Mouse (Mus musculus) cerebellum, postnatal 14 days (tissue): ENCODE measurements around the gene Map3k4.
"Not testable (repeated sequence)": the region's sequence is repeated elsewhere in the genome, so short reads cannot be mapped to it uniquely, and the experiment has no call there.

Experiments
- DNase-seq, 2 experiments: peaks; one replicate each; pipeline ENCODE4 v3.0.0; 2021; ENCODE audit warnings: mixed read lengths in 2 of 2

Map3k4 gene

DNA sequence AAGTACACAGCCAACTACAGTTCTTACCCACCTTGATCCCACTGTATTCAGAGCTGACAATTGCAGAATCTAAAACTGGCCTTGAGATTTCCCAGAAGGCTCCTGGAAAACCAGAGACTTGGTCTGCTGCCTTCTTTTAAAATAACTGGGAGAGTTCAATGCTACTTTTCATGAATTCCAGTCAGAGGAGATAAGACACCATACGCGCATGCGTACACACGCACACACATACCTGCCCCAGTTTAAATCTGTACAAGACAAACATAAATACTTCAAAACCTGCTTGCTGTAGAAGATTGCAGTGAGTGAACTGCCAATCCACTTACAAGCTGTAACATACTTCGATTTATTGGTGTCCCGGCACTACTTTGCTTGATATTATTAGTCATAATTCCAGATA is 13.9 kb downstream of the Map3k4 start:
- no peak for DNase-seq

DNA sequence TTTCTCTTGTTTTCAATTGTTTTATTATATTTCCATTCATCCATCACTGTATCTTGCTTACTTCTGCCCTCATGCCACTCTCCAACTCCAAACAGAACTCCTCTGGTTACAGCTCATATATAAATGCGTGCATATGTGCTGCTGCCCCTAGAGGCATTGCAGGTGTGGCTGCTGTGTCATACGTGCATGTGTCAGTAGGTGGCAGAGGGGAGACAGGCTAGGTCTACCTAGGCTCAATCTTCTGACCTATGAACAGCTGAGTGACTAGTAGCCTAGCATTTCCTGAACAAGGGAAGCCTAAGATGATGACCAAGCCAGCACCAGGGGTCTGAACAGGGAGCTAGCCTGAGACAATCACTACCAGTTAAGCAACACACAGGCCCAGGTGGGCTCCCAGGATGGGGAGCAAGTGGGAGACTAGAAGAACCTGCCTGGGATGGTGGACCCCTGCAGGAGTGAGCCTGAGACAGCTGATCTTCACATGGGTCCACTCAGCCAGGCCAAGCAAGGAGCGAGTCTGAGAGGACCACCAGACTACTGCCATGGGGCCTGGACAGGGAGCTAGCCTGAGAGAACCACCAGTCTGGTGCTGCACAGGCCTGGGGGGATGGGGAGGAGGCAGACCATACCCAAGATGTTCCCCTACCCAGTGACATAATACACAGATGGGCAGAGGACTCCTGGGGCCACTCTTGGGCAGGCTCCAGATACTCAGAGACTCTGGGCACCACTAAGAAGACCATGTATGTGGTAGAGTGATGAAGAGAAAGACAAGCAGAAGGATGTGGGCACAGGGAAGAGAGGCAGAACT is 17.5 kb downstream of the Map3k4 start:
- DNase-seq = peak; percentile 54 to 59

DNA sequence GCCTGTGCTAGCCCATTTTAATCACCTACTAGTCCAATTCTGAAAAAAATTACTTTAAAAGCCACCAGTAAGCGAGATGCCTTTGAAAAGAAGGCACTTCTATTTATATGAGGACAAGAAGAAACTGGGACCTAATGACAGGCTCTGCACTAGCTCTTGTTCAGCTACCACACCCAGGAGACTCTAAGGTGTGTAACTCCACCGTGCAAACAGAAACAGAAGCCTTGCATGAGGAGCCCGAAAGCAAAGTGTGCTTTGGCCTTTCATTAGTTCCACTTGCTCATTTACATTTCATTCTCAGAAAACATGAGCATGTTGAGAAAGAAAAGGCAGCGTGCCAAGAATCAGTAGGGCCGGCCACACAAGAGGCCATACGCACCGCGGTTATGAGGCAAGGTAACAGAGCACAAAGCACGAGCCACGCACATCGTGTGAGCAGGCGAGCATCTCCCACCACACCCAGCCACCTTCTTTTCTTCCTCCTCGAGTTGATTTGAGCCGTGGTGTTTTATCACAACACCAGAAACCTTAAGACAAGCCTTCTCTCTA is 18.4 kb downstream of the Map3k4 start:
- DNase-seq = peak in 1 of 2 experiments; percentile 40

DNA sequence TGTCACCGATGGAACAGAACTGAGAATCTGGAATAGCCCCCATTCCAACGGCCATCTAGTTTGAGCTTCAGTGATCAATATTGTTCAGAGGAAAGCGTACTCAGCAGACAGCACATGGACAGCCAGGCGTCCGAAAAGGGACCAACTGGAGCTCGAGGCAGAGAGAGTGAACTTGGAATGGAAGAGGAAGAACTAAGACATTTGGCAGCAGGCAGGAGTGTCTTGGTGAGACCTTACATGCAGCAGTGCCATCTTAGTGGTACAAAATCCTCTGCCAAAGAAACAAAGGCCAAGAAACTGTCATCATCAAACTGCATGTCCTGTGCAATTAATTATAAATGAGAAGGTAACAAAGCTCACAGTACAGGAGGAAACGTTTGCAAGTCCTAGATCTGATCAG is 19.2 kb downstream of the Map3k4 start:
- DNase-seq = no peak

DNA sequence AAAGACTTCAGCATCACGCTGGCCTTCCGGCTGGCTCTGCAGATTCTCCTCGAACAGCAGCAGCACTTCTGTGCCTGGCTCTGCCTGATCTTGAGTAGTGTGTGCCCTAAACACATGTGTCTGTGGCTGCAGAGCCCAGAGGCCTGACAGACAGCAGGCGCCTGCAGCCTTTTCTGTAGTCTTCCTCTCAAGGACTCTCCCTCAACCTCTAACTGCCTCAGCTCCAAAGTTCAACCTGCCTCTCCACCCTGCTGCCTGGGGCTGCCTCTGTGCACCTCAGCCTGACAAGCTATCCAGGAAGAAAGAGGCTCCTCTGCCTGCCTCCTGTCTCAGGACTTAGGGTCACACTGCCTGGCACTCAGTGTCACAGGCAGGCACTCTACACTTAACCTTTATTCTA is 20.6 kb downstream of the Map3k4 start:
- DNase-seq = no peak

DNA sequence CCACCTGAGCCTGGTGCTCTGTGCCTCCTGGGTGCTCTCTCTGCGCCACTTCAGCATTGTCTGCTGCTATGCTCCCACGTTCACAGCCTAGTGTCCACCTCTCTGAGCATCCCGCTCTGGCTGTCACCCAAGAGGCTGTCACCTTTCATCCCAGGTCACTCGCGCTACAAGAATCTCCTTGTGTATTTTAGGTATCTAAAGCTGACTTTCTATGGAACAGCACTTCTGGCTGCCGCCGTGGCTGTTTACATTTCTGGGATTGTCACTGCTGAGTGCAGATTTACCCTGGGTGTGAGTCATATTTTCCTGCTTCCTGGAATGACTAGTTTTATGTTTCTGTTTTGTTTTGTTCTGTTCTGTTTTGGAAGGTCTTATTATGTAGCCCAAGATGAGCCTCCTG is 21.3 kb downstream of the Map3k4 start:
- no peak for DNase-seq

DNA sequence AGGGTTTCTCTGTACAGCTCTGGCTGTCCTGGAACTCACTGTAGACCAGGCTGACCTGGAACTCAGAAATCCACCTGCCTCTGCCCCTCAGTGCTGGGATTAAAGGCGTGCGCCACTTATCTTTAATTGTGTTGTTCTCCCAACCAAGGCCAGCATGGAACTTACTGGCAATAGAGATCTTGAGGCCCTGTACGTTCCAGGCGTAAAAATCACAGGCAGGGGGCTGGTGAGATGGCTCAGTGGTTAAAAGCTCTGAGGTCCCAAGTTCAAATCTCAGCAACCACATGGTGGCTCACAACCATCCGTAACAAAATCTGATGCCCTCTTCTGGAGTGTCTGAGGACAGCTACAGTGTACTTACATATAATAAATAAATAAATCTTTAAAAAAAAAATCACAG is 22.7 kb downstream of the Map3k4 start:
- not testable (repeated sequence) for DNase-seq

DNA sequence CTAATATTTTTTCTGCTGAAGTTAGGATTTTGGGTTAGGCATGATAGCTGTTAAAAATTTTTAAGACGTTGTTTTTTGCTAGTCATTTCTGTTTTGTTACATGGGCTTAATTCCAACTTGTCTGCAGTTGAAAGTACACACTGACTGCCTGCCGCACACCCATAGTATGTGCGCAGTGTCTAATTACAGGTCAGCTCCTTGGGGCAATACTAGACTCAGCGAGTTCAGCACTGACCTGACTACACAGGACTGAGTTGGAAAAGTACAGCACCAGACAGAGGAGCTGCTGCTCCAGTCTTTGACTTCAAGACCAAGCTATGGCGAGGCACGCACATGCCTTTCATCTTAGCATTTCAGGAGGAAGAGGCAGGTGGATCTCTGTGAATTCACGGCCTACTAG is 24.2 kb downstream of the Map3k4 start:
- DNase-seq = no peak

DNA sequence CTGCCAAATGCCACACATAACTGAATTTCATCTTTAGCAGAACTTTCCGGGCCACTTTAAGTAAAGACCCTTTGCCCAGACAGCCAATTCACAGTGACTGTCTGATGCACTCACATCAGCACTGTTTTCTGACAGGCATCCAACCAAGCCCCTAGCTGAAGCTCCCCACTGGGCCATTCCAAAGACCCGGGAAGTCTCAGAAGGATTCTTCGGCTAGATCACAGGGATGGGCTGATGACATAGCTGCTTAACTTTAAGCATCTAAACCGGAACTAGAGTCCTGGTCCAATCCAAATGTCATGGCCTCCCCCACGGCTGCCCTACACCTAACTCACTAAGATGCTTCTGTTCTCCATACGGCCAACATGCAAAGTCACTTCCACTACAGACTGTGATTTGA is 25.0 kb downstream of the Map3k4 start:
- DNase-seq = no peak

DNA sequence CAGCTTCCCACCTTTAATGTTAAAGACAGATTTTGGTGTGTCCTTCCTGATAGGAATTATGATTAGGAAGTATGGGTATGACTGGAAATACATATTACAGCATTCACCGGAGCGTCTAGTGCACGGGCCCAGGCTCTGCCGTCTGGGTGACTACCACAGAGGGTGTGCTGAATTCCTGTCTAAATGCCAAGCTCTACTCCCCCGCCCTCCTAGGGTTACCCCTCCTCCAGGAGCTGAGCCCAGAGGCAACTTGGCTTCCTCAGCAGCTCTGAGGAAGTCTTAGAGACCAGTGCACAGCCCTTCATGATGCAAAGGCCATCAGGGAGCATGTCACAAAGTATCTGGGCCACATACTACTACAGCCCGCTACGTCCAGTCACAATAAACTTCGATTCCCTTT is 25.7 kb downstream of the Map3k4 start:
- DNase-seq = no peak

DNA sequence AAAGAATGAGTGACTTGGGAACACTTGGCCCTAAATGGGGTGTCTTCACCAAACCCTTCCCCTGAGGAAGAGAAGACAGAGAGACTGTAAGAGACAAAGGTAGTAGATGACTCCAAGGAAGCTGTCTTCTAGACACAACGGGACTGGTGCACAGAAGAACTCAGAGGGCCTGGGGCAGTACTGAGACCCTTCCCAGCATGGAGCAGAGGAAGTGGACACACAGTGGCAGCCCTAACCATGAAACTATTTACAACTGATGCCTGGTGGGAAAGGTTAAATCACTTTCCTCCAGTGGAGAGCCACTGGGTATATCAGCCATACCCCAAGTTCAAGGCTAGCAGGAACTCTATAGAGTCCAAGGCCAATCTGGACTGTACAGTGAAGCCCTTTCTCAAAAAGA is 26.2 kb downstream of the Map3k4 start:
- no peak for DNase-seq

DNA sequence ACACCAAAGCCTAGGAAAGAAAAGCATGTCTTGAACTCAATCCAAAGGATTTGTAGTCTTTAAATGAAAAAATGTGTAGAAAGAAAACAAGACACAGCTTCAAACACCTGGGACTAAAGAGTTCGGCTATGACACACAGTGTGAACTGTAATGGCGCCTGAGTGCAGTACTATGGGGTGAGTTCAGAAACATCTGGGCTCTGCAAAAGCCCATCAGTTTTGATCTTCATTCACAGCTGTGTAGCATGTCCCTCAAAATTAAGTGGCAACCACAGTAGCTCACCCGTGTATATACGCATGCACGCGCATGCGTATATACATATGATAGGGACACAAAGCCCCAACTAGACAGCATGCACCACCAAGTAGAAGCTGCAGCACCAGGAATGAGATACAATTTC is 27.4 kb downstream of the Map3k4 start:
- DNase-seq = no peak

DNA sequence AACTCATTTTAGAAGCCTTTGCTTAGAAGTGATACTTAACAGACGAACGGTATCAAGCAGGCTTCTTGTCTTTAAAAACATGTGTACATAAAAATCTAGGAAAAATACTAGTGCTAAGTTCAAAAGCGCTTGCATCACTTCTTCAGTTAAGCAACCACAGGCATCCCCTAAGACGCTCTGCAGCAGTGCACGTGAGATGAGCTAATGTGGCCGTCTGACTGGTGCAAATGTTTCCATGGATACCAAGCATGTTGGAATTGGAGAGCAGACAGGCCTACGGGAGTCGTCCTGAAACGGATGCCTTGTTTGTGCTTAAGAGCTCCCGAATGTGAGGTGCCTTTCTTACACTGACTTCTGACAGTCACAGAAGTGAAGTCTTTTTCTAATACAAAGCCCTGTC is 27.9 kb downstream of the Map3k4 start:
- peak; percentile 35 to 38 for DNase-seq

DNA sequence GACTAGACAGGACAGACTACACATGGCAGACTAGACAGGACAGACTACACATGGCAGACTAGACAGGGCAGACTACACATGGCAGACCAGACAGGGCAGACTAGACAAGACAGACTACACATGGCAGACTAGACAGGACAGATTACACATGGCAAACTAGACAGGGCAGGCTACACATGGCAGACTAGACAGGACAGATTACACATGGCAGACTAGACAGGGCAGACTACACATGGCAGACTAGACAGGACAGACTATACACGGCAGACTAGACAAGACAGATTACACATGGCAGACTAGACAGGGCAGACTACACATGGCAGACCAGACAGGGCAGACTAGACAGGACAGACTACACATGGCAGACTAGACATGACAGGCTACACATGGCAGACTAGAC is 28.8 kb downstream of the Map3k4 start:
- not testable (repeated sequence) for DNase-seq

DNA sequence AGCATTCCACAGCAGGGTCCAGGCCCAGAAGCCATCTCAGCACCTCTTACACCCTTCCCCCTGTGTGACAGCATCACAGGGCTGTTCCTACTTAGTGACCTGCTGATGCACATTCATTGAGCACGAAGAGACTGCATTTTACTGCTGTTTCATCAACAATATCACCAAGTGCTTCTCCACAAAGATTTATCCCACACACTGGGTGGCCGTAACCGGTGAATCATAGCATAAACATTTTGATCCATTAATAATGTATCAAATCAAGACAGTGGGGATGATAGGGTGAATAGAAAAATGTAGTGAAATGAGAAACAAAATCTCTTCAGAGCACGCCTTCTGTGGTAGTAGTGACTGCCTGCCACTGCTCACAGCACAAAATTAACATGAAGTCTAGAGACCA is 29.7 kb downstream of the Map3k4 start:
- DNase-seq = no peak

DNA sequence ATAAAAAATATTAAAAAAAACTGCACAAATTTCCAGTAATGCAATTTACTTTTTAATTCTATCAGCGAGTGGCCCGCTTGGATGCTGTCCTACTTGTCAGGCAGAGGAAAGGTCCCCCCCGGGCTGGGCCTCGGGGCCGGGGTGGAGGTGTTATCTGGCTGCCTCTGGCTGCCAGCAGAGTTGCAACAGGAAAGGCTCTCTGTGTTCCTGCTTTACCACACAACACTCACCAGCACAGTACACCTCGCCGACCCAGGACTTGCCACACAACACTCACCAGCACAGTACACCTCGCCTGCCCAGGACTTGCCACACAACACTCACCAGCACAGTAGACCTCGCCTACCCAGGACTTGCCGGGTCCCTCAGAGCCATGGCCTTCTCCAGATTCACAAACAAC is 38.8 kb downstream of the Map3k4 start:
- no peak for DNase-seq

DNA sequence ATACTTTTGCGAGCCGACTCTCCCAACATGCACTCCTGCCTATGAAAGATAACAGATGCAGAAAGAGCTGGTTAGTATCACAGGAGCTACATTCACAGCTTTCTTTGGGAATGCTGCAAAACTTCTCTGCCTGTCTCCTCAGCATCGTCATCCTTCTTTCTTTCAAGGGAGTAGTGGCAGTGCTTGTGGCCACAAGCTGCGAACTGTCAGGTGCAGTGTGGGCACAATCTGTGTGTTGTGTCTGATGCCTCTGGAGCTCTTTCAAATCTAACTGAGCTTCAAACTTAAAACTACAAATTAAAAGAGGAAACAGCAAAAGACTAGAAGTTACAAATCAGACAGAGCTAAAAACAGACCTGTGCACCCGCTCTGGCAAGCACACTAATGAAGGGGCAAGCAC is 40.5 kb downstream of the Map3k4 start:
- DNase-seq = no peak

DNA sequence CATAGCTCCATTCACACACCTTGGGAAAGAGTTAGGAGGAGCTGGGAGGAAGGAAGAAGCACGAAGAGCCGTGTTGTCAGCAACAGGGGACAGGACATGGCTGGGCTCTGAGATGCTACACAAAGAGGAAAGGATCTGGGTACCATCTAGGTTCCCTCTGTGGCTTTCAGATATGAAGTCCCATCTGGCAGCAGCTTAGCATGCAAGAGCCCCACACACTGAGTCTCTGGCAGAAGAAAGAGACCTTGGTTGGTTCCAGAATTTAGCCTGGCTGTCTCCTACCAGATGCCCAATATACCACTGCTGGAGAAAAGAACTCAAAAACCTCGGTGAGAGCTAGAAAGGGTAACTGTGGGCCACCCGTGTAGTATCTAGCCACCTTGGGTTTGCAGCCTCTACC is 41.3 kb downstream of the Map3k4 start:
- DNase-seq = no peak

DNA sequence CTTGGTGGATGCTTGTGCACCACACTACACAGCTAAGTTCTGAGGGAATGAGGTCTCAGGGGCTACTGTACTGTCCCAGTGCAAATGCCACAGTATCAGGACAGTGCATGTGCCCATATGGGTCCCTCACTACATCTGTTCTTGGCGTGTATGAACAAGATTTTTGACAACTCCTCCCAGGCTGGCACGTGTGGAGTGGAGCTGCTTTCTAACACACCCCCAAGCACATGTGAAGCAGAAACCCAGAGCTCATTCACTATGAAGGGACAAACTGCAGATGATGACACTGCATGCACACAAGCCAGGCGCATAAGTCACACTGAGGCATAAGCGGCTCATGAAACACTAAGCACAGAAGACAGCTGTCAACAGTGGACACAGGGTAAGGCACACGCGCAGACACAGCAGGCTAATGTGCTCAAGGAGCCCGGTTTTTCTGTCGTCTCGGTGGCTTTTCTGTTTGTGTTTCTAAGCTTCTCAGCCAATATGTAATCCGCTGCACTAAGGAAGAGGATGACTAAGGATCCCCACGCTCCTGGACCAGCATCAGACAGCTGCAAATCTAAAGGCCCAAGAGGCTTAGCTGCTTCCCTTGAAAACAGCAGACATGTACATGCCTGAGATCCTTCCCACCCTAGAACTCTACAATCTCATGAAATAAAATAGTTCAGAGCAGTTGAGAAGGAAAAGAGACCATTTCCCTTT is 41.9 kb downstream of the Map3k4 start:
- DNase-seq = no peak

DNA sequence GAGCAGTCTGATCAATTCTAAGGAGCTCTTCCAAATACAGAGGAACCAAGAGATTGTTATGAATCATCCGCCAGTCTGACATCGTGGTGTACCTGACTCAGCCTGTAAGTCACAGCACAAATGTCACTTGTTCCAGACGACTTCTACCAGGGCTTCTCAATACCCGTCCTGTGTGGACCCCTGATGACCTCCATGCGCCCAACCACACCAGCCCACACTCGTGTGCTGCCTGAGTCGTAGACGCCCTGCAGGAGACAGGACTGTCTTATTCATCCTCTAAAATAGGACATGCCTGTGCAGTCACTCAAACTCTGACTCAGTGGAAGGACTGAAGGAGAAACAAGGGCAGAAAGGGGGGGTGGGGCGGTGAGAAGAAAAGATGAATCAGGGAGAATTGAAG is 42.8 kb downstream of the Map3k4 start:
- DNase-seq = no peak

DNA sequence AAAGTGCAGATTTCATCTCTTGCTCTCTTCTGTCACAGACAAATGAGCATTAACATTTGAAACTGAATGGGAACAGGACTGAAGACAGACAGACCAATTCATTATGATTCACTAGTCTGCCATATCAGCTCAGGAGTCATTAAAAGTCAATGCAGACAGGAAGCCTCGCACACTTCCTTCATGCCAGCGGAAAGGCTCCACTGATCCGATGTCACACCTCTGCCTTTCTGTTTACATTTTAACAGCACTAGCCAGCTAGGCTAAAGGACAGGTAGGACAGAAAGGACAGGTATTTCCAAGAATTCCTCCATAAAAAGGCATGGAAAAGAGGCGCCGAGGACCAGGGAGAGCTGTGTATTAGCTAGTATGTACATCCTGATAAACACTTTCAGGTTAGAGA is 45.6 kb downstream of the Map3k4 start:
- no peak for DNase-seq

DNA sequence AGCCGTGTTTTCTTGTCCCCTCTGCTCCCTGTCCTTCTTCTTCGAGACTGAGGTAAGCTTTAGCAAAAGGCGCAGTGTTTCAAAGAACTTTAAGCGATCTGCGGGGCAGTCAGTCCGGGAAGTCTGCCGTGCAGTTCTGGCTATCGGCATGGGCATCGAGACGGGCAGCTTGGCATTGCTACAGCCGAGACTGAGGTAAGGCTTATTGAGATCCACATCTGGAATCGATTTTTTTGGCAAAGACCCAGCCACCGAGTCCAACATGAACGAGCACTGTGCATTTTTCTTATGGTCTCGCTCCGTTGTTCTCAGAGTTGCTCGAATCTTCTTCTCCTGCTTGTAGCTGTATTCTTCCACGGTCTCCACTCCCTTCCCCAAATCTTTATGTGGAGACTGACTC is 46.8 kb downstream of the Map3k4 start:
- DNase-seq = no peak

DNA sequence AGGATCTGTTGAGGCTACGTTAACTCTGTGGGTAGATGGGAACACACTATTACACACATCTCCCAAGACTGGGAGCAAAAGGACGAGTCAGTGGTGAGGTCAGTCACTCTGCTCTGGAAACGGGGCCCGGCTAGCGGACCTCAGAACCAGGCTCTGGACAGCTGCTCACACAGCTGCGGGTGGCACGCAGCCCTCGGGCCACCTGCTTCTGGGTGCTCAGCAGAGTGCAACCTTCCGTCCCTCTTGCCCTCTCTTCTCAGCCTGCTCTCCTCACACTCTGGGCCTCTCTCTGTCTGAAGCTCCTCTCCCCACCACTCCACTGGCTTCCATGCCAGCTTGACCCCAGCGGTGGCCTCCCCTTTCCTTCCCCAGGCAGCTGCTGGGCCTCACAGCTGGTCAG is 50.1 kb downstream of the Map3k4 start:
- DNase-seq = no peak

DNA sequence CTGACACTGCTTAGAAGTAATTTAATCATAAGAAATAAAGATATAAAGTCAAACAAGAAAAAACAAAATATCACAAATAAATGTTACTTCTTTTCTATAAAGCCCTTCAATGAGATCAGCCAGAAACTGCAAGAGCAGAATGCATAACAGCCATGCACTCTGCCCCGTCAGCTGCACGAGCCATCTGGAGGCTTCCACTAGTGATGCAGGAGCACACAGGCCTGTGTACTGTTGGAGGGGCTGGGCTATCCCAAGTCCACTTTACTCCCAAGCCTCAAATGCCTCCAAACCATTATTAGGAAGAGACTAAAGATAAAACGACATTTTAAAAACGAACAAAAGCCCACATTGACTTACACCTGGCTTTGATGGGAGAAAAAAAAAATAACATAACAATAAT is 50.5 kb downstream of the Map3k4 start:
- DNase-seq = no peak
